Mouse (Mus musculus): ENCODE data around the gene Serpinb9.
"Not testable (repeated sequence)": the region's sequence is repeated elsewhere in the genome, so short reads cannot be mapped to it uniquely, and the experiment has no call there.

Serpinb9 gene

DNA sequence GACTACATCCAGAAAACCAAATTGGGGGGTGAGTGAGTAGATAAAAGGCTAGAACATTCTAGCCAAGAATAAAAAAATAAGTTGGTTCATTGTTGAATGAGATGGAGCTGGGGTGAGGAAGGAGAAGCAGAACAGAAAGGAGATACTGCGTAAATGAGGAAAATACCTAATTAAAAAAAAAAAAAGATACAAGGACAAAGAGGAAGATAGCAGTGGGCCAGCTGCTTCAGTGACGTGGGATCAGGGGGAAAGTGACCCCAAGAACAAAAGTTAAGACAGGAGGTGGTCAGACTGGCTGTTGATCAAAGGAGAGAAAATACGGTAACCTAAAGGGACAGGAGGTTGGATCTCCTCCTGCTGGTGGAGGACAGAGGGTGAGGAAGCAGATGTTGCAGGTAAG is at the start of gene Serpinb9:
Gene Serpinb9, plus strand, starts transcription at position 301 of the 400 bp plus-strand sequence.
- DNase-seq = no peak

DNA sequence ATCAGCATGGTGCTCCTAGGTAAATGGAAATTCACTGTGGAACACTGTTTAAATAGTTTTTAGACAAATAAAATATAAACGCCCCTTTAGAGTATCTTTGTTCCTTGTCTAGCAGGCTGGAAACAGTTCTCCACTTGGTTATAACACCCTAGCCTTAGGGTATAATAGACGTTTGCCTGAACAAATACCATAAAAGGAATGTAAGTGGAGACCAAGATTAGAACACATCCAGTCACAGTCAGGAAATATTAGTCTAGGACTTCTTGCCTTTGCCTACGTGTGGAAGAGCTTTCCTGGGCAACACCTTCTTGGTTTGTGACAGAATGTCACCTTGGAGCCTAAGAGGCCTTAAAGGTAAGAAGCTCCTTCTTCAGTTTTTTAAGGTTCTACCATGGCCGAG is 46.5 kb upstream of the Serpinb9 start:
- DNase-seq = no peak

DNA sequence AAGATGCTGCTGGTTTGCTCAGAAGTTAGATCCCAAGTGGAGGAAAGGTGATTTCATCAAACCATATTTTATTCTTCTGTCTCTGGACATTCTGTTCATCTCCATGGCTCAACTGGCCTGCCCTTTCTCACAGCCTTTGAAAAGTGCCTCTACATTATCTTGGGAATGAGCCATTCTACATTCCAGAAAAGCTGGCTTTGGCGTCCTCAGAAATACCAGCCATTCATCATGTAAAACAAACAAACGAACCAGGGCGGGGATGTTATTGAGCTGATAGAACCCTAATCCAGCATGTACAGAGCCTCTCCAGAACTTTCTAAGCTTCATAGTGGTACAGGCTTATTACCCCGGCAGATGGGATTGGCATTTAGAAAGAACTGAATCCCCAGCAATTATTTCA is 45.1 kb upstream of the Serpinb9 start:
- no peak for DNase-seq

DNA sequence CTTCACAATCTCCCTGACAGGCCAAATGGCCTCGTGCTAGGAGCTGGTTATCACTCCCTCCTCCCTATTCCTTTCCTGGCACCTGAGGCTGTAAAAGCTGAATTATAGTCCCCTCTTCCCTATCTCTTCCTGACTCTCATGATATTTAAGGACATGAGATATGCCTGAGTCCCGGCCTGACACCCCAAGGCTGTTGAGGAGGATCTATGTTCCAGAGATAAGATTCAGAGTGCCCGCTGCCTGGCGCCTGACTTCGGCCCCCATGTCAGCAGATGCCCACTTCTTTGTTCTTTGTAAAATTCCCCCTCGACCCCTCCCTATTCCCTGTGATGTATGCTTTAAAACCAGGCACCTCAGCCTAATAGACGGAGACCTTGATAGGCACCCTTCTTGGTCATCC is 44.5 kb upstream of the Serpinb9 start:
- DNase-seq = not testable (repeated sequence)

DNA sequence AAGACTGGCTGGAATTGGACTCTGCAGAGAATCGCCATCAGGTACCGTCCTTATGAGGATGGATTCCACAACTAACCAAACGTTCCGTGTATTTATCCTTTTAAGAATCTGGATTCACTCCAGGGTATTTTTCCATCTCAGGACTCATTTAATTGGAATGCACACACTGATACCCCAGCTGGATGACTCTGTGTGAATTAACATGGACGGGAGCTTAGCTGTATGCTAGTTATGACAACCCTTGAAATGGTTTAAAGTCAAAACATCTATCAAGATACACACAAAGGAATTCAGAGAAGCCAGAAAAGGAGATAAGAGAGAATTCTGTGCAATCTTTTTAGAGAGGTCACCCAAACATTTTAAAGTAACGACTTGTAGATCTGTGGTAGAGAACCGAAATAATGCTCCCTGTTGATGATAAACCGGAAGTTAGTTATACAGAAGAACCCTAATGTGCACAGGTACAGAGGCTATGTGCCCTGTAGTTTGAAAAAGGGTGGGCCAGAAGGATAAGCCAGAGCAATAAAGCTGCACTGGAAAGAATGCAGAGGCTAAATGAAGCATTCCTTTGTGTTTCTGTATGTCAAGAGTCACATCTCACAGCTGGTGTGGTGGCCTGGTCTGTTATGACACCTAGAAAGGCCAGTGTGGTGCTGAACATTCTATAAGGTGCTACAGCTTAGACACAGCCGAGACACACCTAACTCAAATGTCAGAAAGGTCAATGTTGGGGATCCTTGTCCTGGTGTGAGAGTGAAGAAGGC is 38.9 kb upstream of the Serpinb9 start:
- no peak for DNase-seq

DNA sequence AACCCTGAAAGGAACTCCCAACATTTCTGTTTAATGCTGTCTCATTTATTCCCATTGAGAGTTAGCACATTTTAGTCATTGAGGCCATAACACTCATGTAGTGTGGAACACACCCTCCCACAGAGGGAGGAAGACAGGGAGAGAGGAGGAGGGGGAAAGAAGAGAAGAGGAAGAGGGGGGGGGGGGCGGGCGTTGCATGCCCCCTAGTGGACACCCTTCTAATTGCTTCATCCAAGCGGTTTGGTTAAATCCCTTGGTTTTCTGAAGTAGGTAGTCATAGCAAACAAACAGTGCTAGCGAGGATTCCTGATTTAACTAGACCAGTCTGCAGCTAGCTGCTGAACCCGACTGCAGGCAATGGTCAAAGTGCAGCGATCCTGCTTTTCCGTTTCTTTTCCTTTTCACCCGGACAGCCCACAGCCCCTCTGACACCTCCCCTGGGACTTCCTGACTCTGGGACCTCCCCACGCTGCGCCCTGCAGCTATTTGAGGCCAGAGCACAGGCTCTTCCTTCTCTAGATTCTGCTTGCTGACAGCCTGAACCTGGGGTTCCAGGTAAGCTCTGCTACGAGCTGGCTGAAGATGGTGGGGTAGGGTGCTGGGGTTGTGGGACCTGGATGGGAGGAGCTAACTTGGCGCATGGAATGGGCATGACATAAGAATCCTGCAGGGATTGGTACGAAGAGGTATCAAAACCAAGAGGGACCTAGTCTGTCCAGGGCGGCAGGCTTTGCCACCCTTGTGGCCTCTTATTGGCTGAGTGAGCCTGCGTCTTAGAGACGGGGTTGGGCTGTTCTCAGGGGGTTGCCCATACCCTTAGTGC is 37.9 kb upstream of the Serpinb9 start, which contains the start of gene Serpinb6b:
Gene Serpinb6b, plus strand, starts transcription at position 221 of the 823 bp plus-strand sequence.
- DNase-seq = no peak

DNA sequence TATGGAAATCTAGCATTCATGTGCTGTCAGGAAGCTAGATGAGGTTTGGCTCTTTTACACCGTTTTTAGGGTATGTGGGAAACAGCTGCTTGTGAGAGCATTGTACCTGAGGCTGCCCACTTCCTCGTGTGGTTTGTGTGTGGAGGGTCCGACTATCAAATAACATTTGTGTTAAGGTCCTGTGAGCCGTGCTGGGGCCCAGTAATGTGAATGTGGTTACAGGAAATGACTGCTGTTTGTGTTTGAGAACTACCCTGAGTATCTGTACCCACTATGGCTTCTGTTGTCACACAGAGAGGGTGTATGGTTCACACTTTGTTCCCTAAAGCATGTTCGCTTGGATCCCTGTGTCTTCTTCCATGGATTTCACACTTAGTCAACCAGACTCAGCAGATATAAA is 36.9 kb upstream of the Serpinb9 start:
- DNase-seq = no peak

DNA sequence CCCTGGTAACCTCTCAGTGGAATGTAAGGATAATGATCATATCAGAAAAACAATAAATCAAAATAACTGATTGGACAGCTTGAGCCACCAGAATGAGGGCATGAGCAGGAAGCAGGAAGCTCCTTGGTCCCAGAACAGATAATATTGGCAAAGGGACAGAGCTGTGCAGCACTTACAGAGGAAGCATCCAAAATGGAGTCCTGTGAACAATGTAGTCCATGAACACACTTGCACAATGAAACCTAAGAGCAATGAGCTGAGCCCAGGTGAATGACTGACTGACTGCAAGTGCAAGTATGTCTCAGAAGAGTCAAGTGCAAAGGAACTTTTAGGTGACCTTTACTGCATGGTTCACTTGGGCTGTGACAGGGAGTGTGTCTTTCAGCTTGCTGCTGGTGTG is 35.8 kb upstream of the Serpinb9 start:
- no peak for DNase-seq

DNA sequence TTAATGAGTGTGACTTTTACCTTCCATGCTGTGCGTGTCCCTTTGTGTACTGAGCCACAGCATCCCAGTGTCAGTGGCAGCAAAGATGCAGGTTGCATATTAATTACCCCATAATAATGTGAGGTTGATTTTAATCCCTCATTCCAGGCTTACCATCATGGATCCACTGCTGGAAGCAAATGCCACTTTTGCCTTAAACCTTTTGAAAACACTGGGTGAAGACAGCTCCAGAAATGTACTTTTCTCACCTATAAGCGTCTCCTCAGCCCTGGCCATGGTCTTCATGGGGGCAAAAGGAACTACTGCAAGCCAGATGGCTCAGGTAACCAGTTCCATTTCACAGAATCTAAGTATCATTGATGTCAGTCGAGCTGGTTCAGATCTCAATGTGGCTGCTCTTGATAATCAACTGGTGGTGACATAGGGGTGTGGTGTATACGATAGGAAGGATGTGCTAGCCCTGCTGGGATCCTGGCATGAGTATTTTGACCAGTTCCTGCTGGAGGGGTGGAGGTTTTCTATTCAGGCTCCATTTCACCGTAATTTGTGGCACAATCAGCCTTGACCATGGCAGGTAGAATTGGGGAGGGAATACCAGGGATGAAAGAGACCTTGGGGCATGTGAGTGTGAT is 34.6 kb upstream of the Serpinb9 start:
- DNase-seq = no peak

DNA sequence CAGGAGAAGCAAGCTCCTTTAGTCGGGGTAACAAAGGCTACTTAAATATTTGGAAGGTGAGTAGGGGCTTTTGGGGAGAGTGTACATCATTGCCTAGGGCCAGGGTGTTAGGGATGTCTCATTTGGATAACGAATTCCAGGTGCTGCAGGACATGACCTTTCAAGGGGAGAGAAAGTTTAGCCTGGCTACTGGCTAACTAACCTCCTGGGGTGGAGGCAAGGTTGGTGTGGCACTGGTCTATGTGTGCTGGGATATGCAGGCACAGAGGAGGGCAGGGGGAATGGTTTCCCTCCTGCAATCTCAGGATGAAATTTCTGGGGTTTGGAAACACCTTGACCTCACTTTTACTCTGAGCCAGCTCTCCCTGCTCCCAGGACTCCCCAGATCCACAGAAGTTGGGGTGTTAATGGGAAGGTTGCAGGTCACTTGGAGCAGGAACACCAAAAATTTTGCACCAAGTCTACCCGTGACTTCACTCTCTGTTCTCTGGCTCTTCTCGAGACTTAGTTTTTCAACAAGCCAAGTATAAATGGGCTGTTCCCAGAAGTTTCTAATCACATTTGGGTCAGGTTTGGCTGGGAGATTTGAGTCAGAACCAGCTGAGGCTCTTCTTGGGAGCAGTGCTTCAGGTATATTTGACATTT is 33.9 kb upstream of the Serpinb9 start:
- DNase-seq = no peak

DNA sequence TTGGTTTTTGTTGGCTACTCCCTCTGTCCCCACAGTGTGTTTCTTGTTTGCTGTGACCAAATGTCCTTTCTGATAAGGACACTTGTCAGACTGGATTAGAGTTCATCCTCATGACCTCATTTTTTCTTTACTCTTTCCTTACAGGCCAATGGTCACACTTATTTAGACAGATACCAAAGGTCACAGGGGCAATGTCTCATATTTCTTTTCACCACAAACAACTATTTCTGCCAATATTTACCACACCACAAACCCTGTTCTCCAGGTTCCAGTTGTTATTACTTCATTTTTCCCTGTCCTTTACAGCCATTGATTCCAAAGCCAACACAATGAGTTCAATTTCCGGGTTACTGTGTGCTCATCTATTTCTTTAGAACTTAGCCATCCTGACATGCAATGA is 33.4 kb upstream of the Serpinb9 start:
- DNase-seq = no peak

DNA sequence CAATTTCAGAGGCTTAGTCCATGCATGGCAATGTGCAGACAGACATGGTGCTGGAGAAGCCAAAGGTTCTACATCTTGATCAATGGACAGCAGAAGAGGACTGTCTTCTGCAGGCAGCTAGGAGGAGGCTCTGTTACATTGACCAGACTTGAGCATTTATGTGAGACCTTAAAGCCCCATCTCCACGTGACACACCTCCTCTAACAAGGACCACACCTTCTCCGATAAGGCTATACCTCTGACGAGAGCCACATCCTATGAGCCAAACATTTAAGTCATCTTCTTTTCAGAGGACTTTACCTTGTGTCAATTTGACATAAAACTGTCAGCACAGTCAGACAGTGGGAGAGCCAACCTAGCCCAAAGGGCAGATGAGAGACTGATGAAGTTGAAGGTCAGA is 32.3 kb upstream of the Serpinb9 start:
- DNase-seq = no peak

DNA sequence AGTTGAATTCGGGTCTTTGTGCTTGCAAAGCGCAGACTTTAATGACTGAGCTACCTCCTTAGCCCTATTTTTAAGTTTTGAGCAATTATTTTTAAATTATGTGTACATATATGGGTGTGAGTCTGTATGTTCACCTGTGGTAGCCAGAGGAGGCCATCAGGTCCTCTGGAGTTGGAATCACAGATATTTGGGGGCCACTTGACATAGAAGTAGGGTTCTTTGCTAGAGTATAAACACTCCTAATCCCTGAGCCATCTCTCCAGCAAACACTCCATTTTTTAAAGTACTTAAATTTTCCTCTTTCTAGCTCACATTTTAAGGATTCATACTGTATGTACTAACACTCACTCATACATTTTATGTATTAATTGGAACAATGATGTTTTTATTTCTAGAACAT is 28.8 kb upstream of the Serpinb9 start:
- DNase-seq = no peak

DNA sequence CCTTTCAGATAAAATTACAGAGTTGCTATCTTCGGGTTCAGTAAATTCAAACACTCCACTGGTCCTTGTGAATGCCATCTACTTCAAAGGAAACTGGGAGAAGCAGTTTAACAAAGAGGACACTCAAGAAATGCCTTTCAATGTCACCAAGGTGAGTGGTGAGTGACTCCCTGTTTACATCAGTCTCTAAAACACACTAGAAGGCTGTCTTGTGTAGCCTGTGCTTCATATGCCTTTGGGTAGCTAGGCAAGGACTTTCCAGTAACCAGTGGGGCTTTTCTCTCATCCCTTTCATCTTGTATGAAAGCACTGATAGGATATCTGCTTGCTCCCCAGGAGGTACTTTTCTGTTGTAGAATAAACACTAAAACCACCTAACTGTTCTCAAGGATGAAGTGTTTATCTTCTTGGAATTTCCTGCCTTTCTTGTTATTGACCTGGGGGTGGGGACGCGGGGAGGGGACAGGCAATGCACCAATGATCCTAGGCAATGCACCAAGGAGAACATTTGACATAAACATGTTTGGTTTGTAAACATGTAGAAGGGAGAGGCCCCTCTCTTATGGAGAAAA is 28.1 kb upstream of the Serpinb9 start:
- DNase-seq = no peak

DNA sequence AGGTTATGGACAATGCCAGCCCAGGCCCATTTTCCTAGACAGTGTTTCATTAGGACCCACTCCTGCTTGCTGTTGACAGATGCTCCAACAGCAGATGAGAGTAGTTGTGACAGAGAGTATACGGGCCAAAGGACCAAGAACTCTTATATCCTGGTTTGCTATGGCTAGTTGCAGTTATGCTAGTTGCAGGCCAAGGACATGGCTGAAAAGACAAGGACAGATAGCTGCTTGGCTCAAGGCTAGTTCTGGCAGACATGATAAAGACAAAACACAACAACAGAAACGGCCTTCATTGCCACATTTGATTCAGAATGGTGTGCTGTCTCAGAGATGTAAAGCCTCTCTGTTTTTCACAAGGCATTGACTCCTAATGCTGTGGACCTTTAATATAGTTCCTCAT is 27.3 kb upstream of the Serpinb9 start:
- DNase-seq = no peak

DNA sequence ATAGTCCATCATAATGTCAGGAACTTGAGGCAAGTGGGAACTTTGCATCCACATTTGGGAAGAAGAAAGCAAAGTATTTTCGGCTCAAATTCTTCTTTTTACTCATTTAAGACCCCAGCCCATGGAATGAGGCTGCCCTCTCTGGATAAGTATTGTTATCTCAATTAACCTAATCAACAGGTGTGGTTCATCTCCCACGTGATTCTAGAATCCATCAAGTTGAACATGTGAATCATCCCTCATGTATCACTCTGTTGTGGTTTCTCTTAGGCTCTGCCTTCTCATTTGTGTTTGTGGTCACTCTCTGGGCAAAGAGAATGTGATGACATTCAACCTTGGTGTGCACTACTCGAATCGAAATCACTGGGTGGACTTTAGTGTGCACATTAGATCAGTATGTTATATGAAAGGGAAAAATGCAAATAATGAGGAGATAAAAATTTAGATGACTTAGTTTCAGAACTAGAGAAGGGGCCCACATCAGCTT is 20.5 kb upstream of the Serpinb9 start:
- no peak for DNase-seq

DNA sequence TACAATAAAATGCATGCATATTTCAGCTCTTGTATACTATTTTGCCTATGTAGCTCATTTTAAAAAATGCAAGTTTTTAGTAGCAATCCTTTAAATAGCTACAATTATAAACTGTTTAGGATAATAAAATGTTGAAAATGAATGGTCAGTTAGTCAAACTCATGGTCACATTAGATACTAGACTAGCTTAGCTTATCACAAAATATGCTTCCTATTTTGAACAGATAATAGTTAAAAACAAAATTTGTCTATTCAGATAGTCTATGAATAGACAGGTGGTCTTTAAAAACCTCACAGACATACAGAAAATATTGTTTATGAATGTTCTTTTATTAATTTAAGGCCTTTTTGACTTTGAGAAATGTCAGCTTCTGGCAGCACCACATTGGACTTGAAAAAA is 16.8 kb upstream of the Serpinb9 start:
- DNase-seq = no peak

DNA sequence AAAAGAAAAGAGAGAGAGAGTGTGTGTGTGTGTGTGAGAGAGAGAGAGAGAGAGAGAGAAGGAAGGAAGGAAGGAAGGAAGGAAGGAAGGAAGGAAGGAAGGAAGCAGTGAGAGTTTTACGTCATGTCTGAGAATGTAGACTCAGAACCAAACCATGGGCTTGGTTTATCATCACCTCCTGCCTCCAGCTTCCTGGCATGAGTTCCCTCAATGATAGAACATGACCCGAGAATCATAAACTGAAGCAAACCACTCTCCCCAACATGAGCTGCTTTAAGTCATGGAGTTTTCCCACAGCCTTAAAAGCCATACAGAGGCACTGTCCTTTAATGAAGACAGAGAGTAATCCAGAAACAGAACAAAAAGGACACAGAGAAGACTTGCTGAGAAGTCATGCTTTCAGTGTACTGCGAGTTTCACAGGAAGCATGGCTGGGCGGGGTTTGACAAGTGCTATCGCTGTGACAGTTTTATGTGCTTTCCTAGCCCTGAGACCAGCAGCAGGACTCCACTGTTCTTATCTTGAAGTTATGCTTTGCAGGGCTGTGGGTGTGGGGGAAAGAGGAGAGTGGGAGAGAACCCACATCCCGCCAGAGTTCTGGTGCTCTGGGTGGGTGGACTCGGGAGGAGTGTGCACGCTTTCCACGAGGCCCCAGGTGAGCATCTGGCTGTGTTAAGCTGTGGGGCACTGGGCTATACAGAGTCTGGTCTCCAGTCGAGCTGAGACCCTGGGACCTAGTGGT is 9.7 kb upstream of the Serpinb9 start:
- DNase-seq = no peak

DNA sequence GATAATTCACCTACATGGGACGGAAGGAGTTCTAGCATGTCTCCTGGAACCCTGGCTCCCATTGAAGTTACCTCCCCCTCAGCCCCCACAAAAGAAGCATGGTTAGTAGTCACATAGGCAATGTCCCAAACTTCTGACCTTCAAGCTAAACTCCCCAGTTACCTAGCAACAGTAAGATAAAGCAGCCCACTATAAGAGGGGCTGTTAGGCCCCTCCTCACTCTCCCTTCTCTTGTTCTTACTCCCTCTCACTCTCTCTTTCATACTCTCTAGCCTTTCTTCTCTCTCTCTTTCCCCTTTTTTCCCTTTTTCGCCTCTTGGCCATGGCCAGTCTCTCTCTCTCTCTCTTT is 9.2 kb upstream of the Serpinb9 start:
- no peak for DNase-seq

DNA sequence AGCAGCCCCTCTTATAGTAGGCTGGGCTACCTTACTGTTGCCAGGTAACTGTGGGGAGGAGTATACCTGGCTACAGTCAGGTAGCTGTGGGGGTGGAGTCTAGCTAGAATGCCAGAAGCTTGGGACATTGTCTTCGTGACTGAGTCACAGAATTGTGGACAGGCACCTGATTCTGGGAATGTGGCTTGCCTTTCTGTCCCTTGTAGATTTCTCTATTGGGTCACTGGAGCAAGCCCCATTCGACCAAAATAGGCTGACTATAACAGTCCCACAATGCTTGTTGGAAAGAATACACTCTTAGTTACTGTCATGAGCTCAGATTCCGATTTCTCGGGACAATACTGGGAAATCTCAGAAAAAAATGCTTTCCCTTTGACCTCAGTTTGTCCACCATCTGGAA is 8.0 kb upstream of the Serpinb9 start:
- no peak for DNase-seq

DNA sequence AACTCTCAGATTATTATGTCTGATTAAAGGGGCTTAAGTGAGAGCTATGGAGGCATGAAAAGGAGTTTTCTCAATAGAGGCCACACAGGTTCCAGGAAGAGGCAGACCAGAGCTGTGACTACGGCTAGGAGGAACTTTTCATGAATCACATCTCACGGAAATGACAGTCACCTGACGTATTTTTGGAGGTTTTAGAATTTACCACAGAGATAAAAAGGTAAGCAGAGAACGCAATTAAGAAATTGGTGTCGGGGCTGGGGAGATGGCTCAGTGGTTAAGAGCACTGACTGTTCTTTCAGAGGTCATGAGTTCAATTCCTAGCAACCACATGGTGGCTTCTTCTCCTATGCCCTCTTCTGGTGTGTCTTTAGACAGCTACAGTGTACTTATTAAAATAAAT is 1.7 kb upstream of the Serpinb9 start:
- no peak for DNase-seq
